Mouse (Mus musculus): ENCODE data around the gene Ctsh.

GRCm38 (mm10) chr9:90014649-90015048, 39.3 kb upstream of the Ctsh start:
- TF ChIP-seq CTCF (IDR thresholded peaks at IDR 0.05; ENCODE audit: low read depth) = no peak
- no peak for TF ChIP-seq EP300 (optimal IDR thresholded peaks at IDR 0.05)
